Mouse (Mus musculus): Measurements from ENCODE around the gene Tmsb15a. TPM values are rescaled to one million over a fixed set of nuclear protein-coding genes. Genes with fewer than 3 reads are reported as not detected.
"Not testable (repeated sequence)": the region's sequence is repeated elsewhere in the genome, so short reads cannot be mapped to it uniquely, and the experiment has no call there.

Gene Tmsb15a
- 0.99 and 1.5 TPM in 2 replicates for polyA plus RNA-seq (2015; fragmentation: Nextera tagmentation; extraction: Ambion mirVana)

- Histone ChIP-seq H3K27me3 (peaks cover 17% of the 10 kb centered on the region; the same call in 1 of the 2 replicates), H3K27ac (no peak within 1 kb of the TSS), H3K4me1 (no peaks in the 10 kb centered on the region), H3K4me2 (no peak within 1 kb of the TSS), H3K9me3 (no peaks in the 10 kb centered on the region), H3K36me3 (no peaks in the 10 kb centered on the region), H3K4me3 (no peak within 1 kb of the TSS), H3K9ac (no peak within 1 kb of the TSS)
- ATAC-seq (ENCODE audit: insufficient number of reproducible peaks, low FRiP score, low TSS enrichment, low read depth), result no peak
- WGBS, result 83% methylated on average over 10 of the region's 10 CpGs
Observed at GRCm38 (mm10) chrX:135725161-135725560, at the start of gene Tmsb15a. Gene Tmsb15a, minus strand, starts transcription at chrX:135725261.

GRCm38 (mm10) chrX:135768565-135768964 is 43.5 kb upstream of the Tmsb15a start:
- Histone ChIP-seq H3K27me3 (no peaks in the 10 kb centered on the region), H3K4me2 (no peak overlapping the region), H3K9me3 (no peaks in the 10 kb centered on the region), H3K36me3 (no peaks in the 10 kb centered on the region), H3K27ac (no peak overlapping the region), H3K9ac (no peak overlapping the region), H3K4me1 (no peaks in the 10 kb centered on the region), H3K4me3 (no peak overlapping the region)
- WGBS, result 72% methylated on average over 2 of the region's 2 CpGs
- ATAC-seq (ENCODE audit: insufficient number of reproducible peaks, low FRiP score, low TSS enrichment, low read depth), result no peak

GRCm38 (mm10) chrX:135768043-135768548 is 43.0 kb upstream of the Tmsb15a start:
- H3K36me3 ChIP-seq, result no peaks in the 10 kb centered on the region
- no peak for ATAC-seq (ENCODE audit: insufficient number of reproducible peaks, low FRiP score, low TSS enrichment, low read depth)
- no peaks in the 10 kb centered on the region for H3K4me1 ChIP-seq
- no peak overlapping the region for H3K4me2 ChIP-seq
- no peak overlapping the region for H3K27ac ChIP-seq
- no peak overlapping the region for H3K9ac ChIP-seq
- WGBS, result 82% methylated on average over 3 of the region's 3 CpGs
- H3K27me3 ChIP-seq, result no peaks in the 10 kb centered on the region
- H3K9me3 ChIP-seq, result no peaks in the 10 kb centered on the region
- H3K4me3 ChIP-seq, result no peak overlapping the region

GRCm38 (mm10) chrX:135761707-135762106 is 36.6 kb upstream of the Tmsb15a start:
- Histone ChIP-seq H3K4me1 (no peaks in the 10 kb centered on the region), H3K4me3 (no peak overlapping the region), H3K9me3 (no peaks in the 10 kb centered on the region), H3K9ac (no peak overlapping the region), H3K4me2 (no peak overlapping the region), H3K27ac (no peak overlapping the region), H3K27me3 (no peaks in the 10 kb centered on the region), H3K36me3 (no peaks in the 10 kb centered on the region)
- ATAC-seq (ENCODE audit: insufficient number of reproducible peaks, low FRiP score, low TSS enrichment, low read depth), result no peak

GRCm38 (mm10) chrX:135752832-135753231 is 27.8 kb upstream of the Tmsb15a start:
- Histone ChIP-seq H3K4me2 (no peak overlapping the region), H3K9ac (no peak overlapping the region), H3K36me3 (no peaks in the 10 kb centered on the region), H3K9me3 (no peaks in the 10 kb centered on the region), H3K4me3 (no peak overlapping the region), H3K4me1 (no peaks in the 10 kb centered on the region), H3K27me3 (no peaks in the 10 kb centered on the region), H3K27ac (no peak overlapping the region)
- 2% methylated on average over 2 of the region's 2 CpGs for WGBS
- ATAC-seq (ENCODE audit: insufficient number of reproducible peaks, low FRiP score, low TSS enrichment, low read depth), result no peak

GRCm38 (mm10) chrX:135745376-135745775 is 20.3 kb upstream of the Tmsb15a start:
- not testable (repeated sequence) for H3K27me3 ChIP-seq; H3K4me3 ChIP-seq; H3K9ac ChIP-seq; H3K4me1 ChIP-seq; H3K4me2 ChIP-seq; H3K27ac ChIP-seq; H3K9me3 ChIP-seq; H3K36me3 ChIP-seq; ATAC-seq (ENCODE audit: insufficient number of reproducible peaks, low FRiP score, low TSS enrichment, low read depth)
- 94% methylated on average over 3 of the region's 3 CpGs for WGBS

GRCm38 (mm10) chrX:135743056-135743355 is 17.9 kb upstream of the Tmsb15a start:
- Histone ChIP-seq H3K9ac (peak overlapping the region; percentile 52), H3K4me2 (peak overlapping the region; percentile 44), H3K27ac (peak overlapping the region; percentile 77; the same call in 1 of the 2 replicates), H3K9me3 (no peaks in the 10 kb centered on the region), H3K4me3 (peak overlapping the region; percentile 59), H3K27me3 (no peaks in the 10 kb centered on the region), H3K36me3 (no peaks in the 10 kb centered on the region), H3K4me1 (no peaks in the 10 kb centered on the region; the same call in 1 of the 2 replicates)
- ATAC-seq (ENCODE audit: insufficient number of reproducible peaks, low FRiP score, low TSS enrichment, low read depth), result no peak
- WGBS, result 22% methylated on average over 7 of the region's 7 CpGs

GRCm38 (mm10) chrX:135742304-135743055 is 17.4 kb upstream of the Tmsb15a start, which contains the start of the genes Armcx5 and Gprasp1:
Gene Armcx5, plus strand, starts transcription at chrX:135742733.
Gene Gprasp1, plus strand, starts transcription at chrX:135742733.
- 22% methylated on average over 48 of the region's 48 CpGs for WGBS
- H3K27ac ChIP-seq, result peak within 1 kb of the TSS; percentile 77
- no peaks in the 10 kb centered on the region for H3K27me3 ChIP-seq
- peak within 1 kb of the TSS; percentile 52 for H3K9ac ChIP-seq
- no peaks in the 10 kb centered on the region for H3K9me3 ChIP-seq
- H3K4me1 ChIP-seq, result no peaks in the 10 kb centered on the region; the same call in 1 of the 2 replicates
- H3K36me3 ChIP-seq, result no peaks in the 10 kb centered on the region
- peak within 1 kb of the TSS; percentile 46 for H3K4me2 ChIP-seq
- peak; percentile 86 for ATAC-seq (ENCODE audit: insufficient number of reproducible peaks, low FRiP score, low TSS enrichment, low read depth)
- peak within 1 kb of the TSS; percentile 59 for H3K4me3 ChIP-seq

- no peak overlapping the region for H3K9ac ChIP-seq
- no peak overlapping the region for H3K27ac ChIP-seq
- H3K4me3 ChIP-seq, result no peak overlapping the region
- H3K4me1 ChIP-seq, result no peaks in the 10 kb centered on the region; the same call in 1 of the 2 replicates
- no peak overlapping the region for H3K4me2 ChIP-seq
- H3K27me3 ChIP-seq, result no peaks in the 10 kb centered on the region
- H3K36me3 ChIP-seq, result no peaks in the 10 kb centered on the region
- H3K9me3 ChIP-seq, result no peaks in the 10 kb centered on the region
- WGBS, result 91% methylated on average over 2 of the region's 2 CpGs
- no peak for ATAC-seq (ENCODE audit: insufficient number of reproducible peaks, low FRiP score, low TSS enrichment, low read depth)
Observed at GRCm38 (mm10) chrX:135738730-135739520, 13.9 kb upstream of the Tmsb15a start.

- Histone ChIP-seq H3K36me3 (no peaks in the 10 kb centered on the region), H3K4me2 (no peak overlapping the region), H3K9ac (no peak overlapping the region), H3K4me1 (no peaks in the 10 kb centered on the region), H3K27ac (no peak overlapping the region), H3K9me3 (no peaks in the 10 kb centered on the region), H3K27me3 (peaks cover 5% of the 10 kb centered on the region; the same call in 1 of the 2 replicates), H3K4me3 (no peak overlapping the region)
- WGBS, result 58% methylated on average over 2 of the region's 2 CpGs
- ATAC-seq (ENCODE audit: insufficient number of reproducible peaks, low FRiP score, low TSS enrichment, low read depth), result no peak
Observed at GRCm38 (mm10) chrX:135712845-135713244, 12.2 kb downstream of the Tmsb15a start.

GRCm38 (mm10) chrX:135704349-135704748 is 20.7 kb downstream of the Tmsb15a start:
- ATAC-seq (ENCODE audit: insufficient number of reproducible peaks, low FRiP score, low TSS enrichment, low read depth), result no peak
- Histone ChIP-seq H3K9me3 (no peaks in the 10 kb centered on the region), H3K36me3 (no peaks in the 10 kb centered on the region), H3K27ac (no peak overlapping the region), H3K9ac (no peak overlapping the region), H3K4me3 (no peak overlapping the region), H3K4me1 (no peaks in the 10 kb centered on the region), H3K27me3 (0 out of 2 replicates have a peak, but pooled peaks cover 8% of the 10 kb centered on the region), H3K4me2 (no peak overlapping the region)
- 39% methylated on average over 2 of the region's 2 CpGs for WGBS

- WGBS, result 93% methylated on average over 1 of the region's 1 CpGs
Observed at GRCm38 (mm10) chrX:135703111-135703510, 21.9 kb downstream of the Tmsb15a start.

More at GRCm38 (mm10) chrX:135703111-135703510, 21.9 kb downstream of the Tmsb15a start:
- Histone ChIP-seq H3K27ac (no peak overlapping the region), H3K4me3 (no peak overlapping the region), H3K27me3 (0 out of 2 replicates have a peak, but pooled peaks cover 8% of the 10 kb centered on the region), H3K36me3 (no peaks in the 10 kb centered on the region), H3K4me2 (no peak overlapping the region), H3K9ac (no peak overlapping the region), H3K4me1 (no peaks in the 10 kb centered on the region), H3K9me3 (no peaks in the 10 kb centered on the region)
- ATAC-seq (ENCODE audit: insufficient number of reproducible peaks, low FRiP score, low TSS enrichment, low read depth), result no peak
